Mouse (Mus musculus) MEL (cell line): ENCODE data around the gene Ifitm6.

Source experiments
- BHLHE40 ChIP-seq: IDR thresholded peaks from 2 replicates; pipeline ENCODE4 v1.6.1; 2012; ENCODE audit warnings: low read depth, mild to moderate bottlenecking, inconsistent platforms, low read length, improper control_type of control experiment, borderline replicate concordance
- CHD2 ChIP-seq: IDR thresholded peaks from 2 replicates; pipeline ENCODE4 v1.6.1; 2011; ENCODE audit warnings: low read length, improper control_type of control experiment
- CTCF ChIP-seq, 3 experiments: IDR thresholded peaks in 2 of 3; conservative IDR thresholded peaks in 1 of 3; 2 replicates each; pipeline ENCODE4 v1.5.1; 2011 to 2012; ENCODE audit warnings: low read length in 3 of 3, low read depth in 2 of 3, mild to moderate bottlenecking in 2 of 3, improper control_type of control experiment in 1 of 3, inconsistent platforms in 1 of 3, mixed read lengths in 1 of 3, moderate library complexity in 1 of 3; ENCODE audit not compliant: control insufficient read depth in 1 of 3, insufficient read depth in 1 of 3, poor library complexity in 1 of 3, severe bottlenecking in 1 of 3
- EP300 ChIP-seq, 2 experiments: IDR thresholded peaks; 2 replicates each; pipeline ENCODE4 v1.6.1; 2011; ENCODE audit warnings: improper control_type of control experiment in 2 of 2, low read length in 2 of 2, low read depth in 1 of 2, mild to moderate bottlenecking in 1 of 2
- HCFC1 ChIP-seq: IDR thresholded peaks from 2 replicates; pipeline ENCODE4 v1.6.1; 2012; ENCODE audit warnings: low read depth, mild to moderate bottlenecking, inconsistent platforms, low read length, improper control_type of control experiment, moderate library complexity
- MAFK ChIP-seq: IDR thresholded peaks from 2 replicates; pipeline ENCODE4 v1.6.1; 2011; ENCODE audit warnings: low read depth, mild to moderate bottlenecking, low read length, improper control_type of control experiment, borderline replicate concordance
- POLR2A ChIP-seq, 2 experiments: IDR thresholded peaks; 2 replicates each; pipeline ENCODE4 v1.6.1; 2011 to 2012; ENCODE audit warnings: low read length in 2 of 2, mild to moderate bottlenecking in 2 of 2, control low read depth in 1 of 2, improper control_type of control experiment in 1 of 2, low read depth in 1 of 2, moderate library complexity in 1 of 2; ENCODE audit not compliant: control insufficient read depth in 1 of 2, insufficient read depth in 1 of 2, poor library complexity in 1 of 2
- ZNF384 ChIP-seq: IDR thresholded peaks from 2 replicates; pipeline ENCODE4 v1.6.1; 2012; ENCODE audit warnings: low read depth, mild to moderate bottlenecking, inconsistent platforms, low read length, improper control_type of control experiment

GRCm38 (mm10) chr7:140974940-140975339 lies 42.8 kb downstream of the Ifitm6 start:
- TF ChIP-seq POLR2A (IDR thresholded peaks at IDR 0.05; ENCODE audit: control insufficient read depth in 1 of 2, insufficient read depth in 1 of 2, low read depth in 1 of 2, low read length in 2 of 2, poor library complexity in 1 of 2) (no peak), EP300 (IDR thresholded peaks at IDR 0.05; ENCODE audit: low read depth in 1 of 2, low read length in 2 of 2) (no peak), CTCF (IDR thresholded peaks at IDR 0.05 in 2 of 3, conservative IDR thresholded peaks at IDR 0.05 in 1 of 3; ENCODE audit: control insufficient read depth in 1 of 3, insufficient read depth in 1 of 3, low read depth in 2 of 3, low read length in 3 of 3, poor library complexity in 1 of 3, severe bottlenecking in 1 of 3) (no peak), MAFK (no peak), ZNF384 (no peak), HCFC1 (no peak), CHD2 (no peak), BHLHE40 (no peak)
